ENCODE assay signal across 20 mouse cellular contexts in the genomic region with DNA sequence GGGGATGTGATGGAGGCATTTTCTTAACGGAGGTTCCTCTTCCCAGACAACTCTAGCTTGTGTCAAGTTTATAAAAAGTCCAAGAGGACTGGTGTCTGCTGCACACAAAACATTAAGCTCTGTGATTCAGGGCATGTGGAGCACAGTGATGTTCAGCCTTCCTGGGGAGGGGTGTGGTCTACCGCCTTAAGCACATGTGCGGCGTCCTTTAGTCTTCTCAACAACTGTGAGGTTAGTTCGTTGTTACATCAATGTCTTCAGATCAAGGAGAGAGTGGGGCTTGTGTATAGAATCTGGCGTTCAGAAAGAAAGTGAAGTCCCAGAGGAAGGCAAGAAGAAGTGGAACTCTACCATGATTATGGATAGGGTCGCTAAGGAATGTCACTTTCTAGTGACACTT.
DNase-seq lines count a peak whose midpoint lies in the region; ATAC-seq and TF ChIP-seq lines count a peak whose summit lies in the region.
"Had no signal": no experiment of that assay in that cellular context is flagged by ENCODE, and none has a peak within 500 bp of the region (broad histone marks: within the 10 kb centered on the region; RNA-seq: fewer than 3 reads in every experiment).

No protein-coding gene starts in this region.

- no peak for ATAC-seq in erythroid progenitor cell, adult 5-6 weeks (replicated peaks; ENCODE audit: low FRiP score, poor library complexity, severe bottlenecking)
- ATAC-seq: forebrain, embryonic 13.5 days; forebrain, postnatal 0 days; Patski had no signal

- no peaks in the 10 kb centered on the region for H3K36me3 ChIP-seq in myocyte (ENCODE audit: control insufficient read depth, insufficient read depth)
- H3K36me3 ChIP-seq: embryonic facial prominence, embryonic 12.5 days; heart, embryonic 12.5 days; hindbrain, embryonic 10.5 days had no signal

- peak; percentile 40 to 54 for DNase-seq in thymus, postnatal 10 days (ENCODE audit: low spot score in 2 of 2)
- DNase-seq in thymus, postnatal 4 days = peak; percentile 53
- no peak for DNase-seq in ovary, adult 18-20 months (ENCODE audit: low spot score)
- no peak for DNase-seq in layer of hippocampus, adult 2 months (ENCODE audit: low spot score in 2 of 2)
- DNase-seq: adrenal gland, adult 2 months; adrenal gland, postnatal 25 days; cerebellum, adult 8-10 months; cerebellum, postnatal 14 days; forebrain, postnatal 0 days; gastrocnemius, postnatal 25 days had no signal

- TF ChIP-seq CTCF in embryonic fibroblast, embryonic 13.5 days (IDR thresholded peaks at IDR 0.05; ENCODE audit: borderline replicate concordance, insufficient read depth, low read length) = no peak
- no peak for TF ChIP-seq CTCF in layer of hippocampus, adult 2 months (conservative IDR thresholded peaks at IDR 0.05)

- H3K27ac ChIP-seq in embryonic fibroblast, embryonic 13.5 days (ENCODE audit: insufficient read depth, low read length) = peak overlapping the region; percentile 89
- no peak overlapping the region for H3K27ac ChIP-seq in layer of hippocampus, adult 2 months
- H3K27ac ChIP-seq: embryonic facial prominence, embryonic 12.5 days; forebrain, embryonic 13.5 days; hindbrain, embryonic 10.5 days; hindbrain, embryonic 14.5 days had no signal

- no peak overlapping the region for H3ac ChIP-seq in myocyte (ENCODE audit: control insufficient read depth, insufficient read length)

- H3K4me3 ChIP-seq in embryonic fibroblast, embryonic 13.5 days (ENCODE audit: insufficient read depth, low read length) = no peak overlapping the region
- H3K4me3 ChIP-seq in myocyte = no peak overlapping the region
- no peak overlapping the region for H3K4me3 ChIP-seq in layer of hippocampus, adult 2 months
- H3K4me3 ChIP-seq: embryonic facial prominence, embryonic 12.5 days; forebrain, embryonic 13.5 days; heart, embryonic 12.5 days; hindbrain, embryonic 10.5 days had no signal

- peaks cover 6% of the 10 kb centered on the region; the same call in 1 of the 2 replicates for H3K4me1 ChIP-seq in embryonic fibroblast, embryonic 13.5 days (ENCODE audit: control insufficient read depth, insufficient read depth, low read length)
- H3K4me1 ChIP-seq: embryonic facial prominence, embryonic 12.5 days; forebrain, embryonic 13.5 days; hindbrain, embryonic 10.5 days had no signal

- peaks cover 6% of the 10 kb centered on the region for H3K79me2 ChIP-seq in myocyte (ENCODE audit: control insufficient read depth, insufficient read depth)

- no peak for TF ChIP-seq POLR2A in embryonic fibroblast, embryonic 13.5 days (IDR thresholded peaks at IDR 0.05; ENCODE audit: low read depth, low read length)
- TF ChIP-seq POLR2A in myocyte (IDR thresholded peaks at IDR 0.05; ENCODE audit: insufficient read length, low read depth) = no peak

- H3K27me3 ChIP-seq in myocyte (ENCODE audit: control insufficient read depth, insufficient read depth, insufficient read length) = no peaks in the 10 kb centered on the region
- H3K27me3 ChIP-seq: CH12.LX; embryonic facial prominence, embryonic 12.5 days; forebrain, embryonic 13.5 days; heart, embryonic 12.5 days; Patski had no signal

- peak overlapping the region; percentile 66 for H3K4me2 ChIP-seq in myocyte (ENCODE audit: low read depth)
- H3K4me2 ChIP-seq: embryonic facial prominence, embryonic 12.5 days; forebrain, embryonic 13.5 days; heart, embryonic 12.5 days; hindbrain, embryonic 14.5 days had no signal

TF ChIP-seq in myocyte, 11 proteins besides CTCF, POLR2A, EP300 and RAD21:
- TF ChIP-seq MYOD1 (IDR thresholded peaks at IDR 0.05; ENCODE audit: control insufficient read depth in 1 of 3, insufficient read length in 2 of 3, low read depth in 2 of 3) (no peak), USF1 (IDR thresholded peaks at IDR 0.05; ENCODE audit: low read depth) (no peak), MAX (IDR thresholded peaks at IDR 0.05; ENCODE audit: low read depth) (no peak), TCF12 (IDR thresholded peaks at IDR 0.05; ENCODE audit: insufficient read depth, poor library complexity, severe bottlenecking) (no peak)
TF ChIP-seq in myocyte: peak in this region for 0.

Comparison
In these comparisons a context has a peak if more than half of its experiments do, and no peak if none do; other contexts are left out.
1. DNase-seq: peak in thymus, postnatal 10 days (2 of 2) and thymus, postnatal 4 days (single experiment); none in ovary, adult 18-20 months (single experiment) and layer of hippocampus, adult 2 months (0 of 2).